Mouse (Mus musculus) erythroblast, embryonic 14.5 days (primary cell): Measurements from ENCODE around the gene Grrp1. TPM values are rescaled to one million over a fixed set of nuclear protein-coding genes. Genes with fewer than 3 reads are reported as not detected.

ENCODE experiments used
- H3K27me3 ChIP-seq: 2 replicates; pipeline ENCODE4 v1.6.1; 2012; ENCODE audit warnings: inconsistent platforms; ENCODE audit not compliant: control insufficient read depth
- H3K36me3 ChIP-seq: 2 replicates; pipeline ENCODE4 v1.6.1; 2012; ENCODE audit warnings: mild to moderate bottlenecking, inconsistent platforms; ENCODE audit not compliant: control insufficient read depth
- H3K4me1 ChIP-seq: 2 replicates; pipeline ENCODE4 v1.6.1; 2012; ENCODE audit warnings: inconsistent platforms; ENCODE audit not compliant: control insufficient read depth
- H3K4me3 ChIP-seq: replicated peaks from 2 replicates; pipeline ENCODE3; 2012; ENCODE audit warnings: moderate library complexity, mild to moderate bottlenecking, inconsistent platforms
- H3K9me3 ChIP-seq: 2 replicates; pipeline ENCODE4 v1.6.1; 2012; ENCODE audit warnings: low read length, inconsistent platforms, mixed read lengths; ENCODE audit not compliant: control insufficient read depth
- GATA1 ChIP-seq: IDR thresholded peaks from 2 replicates; pipeline ENCODE4 v1.6.1; 2012; ENCODE audit warnings: low read length, inconsistent platforms, mixed read lengths
- TAL1 ChIP-seq: IDR thresholded peaks from 3 replicates; pipeline ENCODE4 v1.6.1; 2012; ENCODE audit warnings: low read length, inconsistent platforms, mixed read lengths
- polyA plus RNA-seq: library from polyadenylated mRNA; stranded (reverse); fragments of >175 nt; gene quantifications from 2 replicates; pipeline ENCODE4 v1.2.3, GENCODE M21; 2012

The Grrp1 gene
- polyA plus RNA-seq, 1 experiment, result 0.03 TPM

DNA sequence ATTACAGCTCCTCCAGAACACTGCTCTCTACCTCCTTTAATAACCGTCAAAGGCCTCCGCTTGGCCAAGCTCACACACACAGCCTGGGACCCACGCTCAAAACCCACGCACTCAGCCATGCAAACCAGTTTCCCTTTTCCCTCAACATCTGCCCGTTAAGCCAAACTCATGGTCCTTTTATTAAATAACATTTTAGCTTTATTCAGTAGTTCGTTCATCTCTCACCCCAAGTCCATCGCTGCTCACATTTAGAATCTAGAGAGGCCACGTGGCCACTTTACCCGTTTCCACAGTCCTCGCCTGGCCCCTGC is 3.0 kb downstream of the Grrp1 start:
- H3K36me3 ChIP-seq, result no peaks in the 10 kb centered on the region
- no peak overlapping the region for H3K4me3 ChIP-seq
- H3K27me3 ChIP-seq, result peaks cover 96% of the 10 kb centered on the region
- no peak for TF ChIP-seq GATA1
- TF ChIP-seq TAL1, result no peak
- H3K9me3 ChIP-seq, result peaks cover 3% of the 10 kb centered on the region; the same call in 1 of the 2 replicates
- peaks cover 26% of the 10 kb centered on the region for H3K4me1 ChIP-seq

DNA sequence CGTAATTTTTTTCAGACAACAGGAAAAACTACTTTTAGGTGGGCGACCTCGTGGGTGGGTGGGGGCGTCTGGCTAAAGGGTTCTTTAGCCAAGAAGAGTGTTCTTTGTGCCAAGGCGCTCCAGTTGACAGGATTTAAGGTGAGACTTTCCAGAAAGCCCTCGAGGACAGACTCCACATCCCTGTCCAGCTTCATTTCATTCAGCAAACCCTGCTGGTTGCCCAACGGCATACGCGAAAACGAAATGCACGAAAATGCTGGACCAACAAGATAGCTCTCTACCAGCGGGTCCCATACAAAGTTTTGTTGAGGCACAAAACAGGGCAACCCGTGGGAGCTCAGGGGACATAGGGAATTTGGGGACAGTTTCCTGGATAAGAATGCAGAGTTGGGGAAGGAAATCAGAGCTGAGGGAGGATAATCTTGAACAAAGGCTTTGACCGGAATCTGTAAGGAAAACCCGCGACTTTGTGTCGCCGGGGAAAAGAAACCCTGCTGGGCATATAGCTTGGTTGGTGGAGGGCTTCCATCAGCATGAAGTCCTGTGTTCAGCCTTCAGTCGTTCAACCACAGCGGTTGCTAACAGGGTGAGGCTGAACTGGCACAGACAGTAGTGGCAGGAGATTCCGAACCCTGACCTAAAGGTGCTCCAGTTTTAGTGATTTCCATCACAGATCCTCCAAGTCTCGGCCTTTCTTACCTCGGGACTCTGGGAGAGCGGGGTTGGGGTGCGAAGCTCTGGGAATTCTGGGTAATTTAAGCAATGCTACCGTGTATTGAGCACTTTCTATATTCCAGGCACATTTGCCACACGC is 3.6 kb downstream of the Grrp1 start:
- TF ChIP-seq GATA1 (no peak), TAL1 (no peak)
- Histone ChIP-seq H3K4me1 (peaks cover 32% of the 10 kb centered on the region), H3K9me3 (peaks cover 3% of the 10 kb centered on the region; the same call in 1 of the 2 replicates), H3K27me3 (peaks cover 93% of the 10 kb centered on the region), H3K4me3 (no peak overlapping the region), H3K36me3 (no peaks in the 10 kb centered on the region)

DNA sequence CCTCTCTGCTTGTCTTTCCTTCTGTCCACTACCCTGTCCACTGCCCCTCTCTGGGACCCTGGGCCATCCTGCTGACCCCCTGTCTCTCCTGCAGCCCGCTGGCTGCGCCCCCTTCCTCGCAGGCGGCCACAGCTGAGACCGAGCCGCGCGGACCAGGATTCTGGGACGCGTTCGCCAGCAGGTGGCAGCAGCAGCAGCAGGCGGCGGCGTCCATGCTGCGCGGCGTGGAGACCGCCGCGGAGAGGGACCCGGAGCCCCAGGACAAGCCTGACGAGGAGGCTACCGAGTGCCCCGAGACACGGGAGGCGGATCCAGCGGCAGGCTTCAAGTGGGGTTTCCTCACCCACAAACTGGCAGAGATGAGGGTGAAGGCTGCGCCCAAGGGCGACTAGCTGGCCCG is 4.3 kb downstream of the Grrp1 start:
- Histone ChIP-seq H3K36me3 (no peaks in the 10 kb centered on the region), H3K4me3 (no peak overlapping the region), H3K27me3 (peaks cover 87% of the 10 kb centered on the region), H3K9me3 (peaks cover 3% of the 10 kb centered on the region; the same call in 1 of the 2 replicates), H3K4me1 (peaks cover 38% of the 10 kb centered on the region)
- TF ChIP-seq GATA1, result no peak

DNA sequence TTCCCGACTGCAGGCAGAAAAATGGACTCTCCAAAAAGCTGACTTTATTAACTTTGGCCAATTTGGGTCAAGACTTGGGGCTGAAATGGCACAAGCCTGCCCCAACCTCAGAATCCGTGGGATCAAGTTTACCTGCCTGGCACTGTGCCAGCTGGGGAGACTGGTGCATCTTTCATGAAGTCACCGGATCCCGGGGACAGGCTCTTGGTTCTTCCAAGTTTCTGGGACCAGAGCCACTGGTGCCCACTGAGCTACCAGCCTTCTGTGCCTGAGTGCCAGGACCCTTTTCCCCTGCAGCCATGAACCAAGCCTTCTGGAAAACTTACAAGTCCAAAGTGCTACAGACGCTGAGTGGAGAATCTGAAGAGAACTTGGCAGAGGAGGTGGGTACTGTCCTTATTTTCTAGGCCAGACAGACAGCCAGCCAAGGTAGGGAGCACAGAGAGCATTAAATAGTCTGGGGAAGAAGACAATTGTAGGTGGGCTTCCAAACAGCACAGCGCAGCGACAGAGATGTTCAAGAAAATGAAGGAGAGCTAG is 7.1 kb downstream of the Grrp1 start, which contains the start of gene Gm30191:
Gene Gm30191, plus strand, starts transcription at position 217 of the 540 bp plus-strand sequence.
- Histone ChIP-seq H3K27me3 (peaks cover 58% of the 10 kb centered on the region), H3K4me1 (peaks cover 42% of the 10 kb centered on the region), H3K4me3 (peak within 1 kb of the TSS; percentile 83), H3K36me3 (peaks cover 7% of the 10 kb centered on the region), H3K9me3 (peaks cover 3% of the 10 kb centered on the region; the same call in 1 of the 2 replicates)
- TF ChIP-seq TAL1, result no peak
- no peak for TF ChIP-seq GATA1

DNA sequence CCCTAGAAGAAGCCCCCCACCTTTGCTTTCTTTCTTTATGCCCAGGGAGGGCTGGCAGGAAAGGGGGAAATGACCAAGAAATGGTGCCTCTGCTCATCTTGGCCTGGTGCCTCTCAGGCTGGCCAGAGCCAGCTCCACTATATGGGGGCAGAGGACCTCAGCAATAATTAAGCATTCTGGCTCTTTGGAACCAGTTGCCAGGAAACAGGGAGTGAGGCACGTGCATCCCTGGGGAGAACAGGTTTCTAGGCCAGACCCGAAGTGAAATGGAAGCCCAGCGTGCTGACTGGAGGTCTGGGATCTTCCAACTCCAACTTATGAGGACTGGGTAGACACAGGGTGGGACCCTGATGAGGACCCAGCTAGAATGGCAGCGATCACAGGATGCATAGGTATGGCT is 7.7 kb downstream of the Grrp1 start:
- TF ChIP-seq GATA1, result no peak
- no peak for TF ChIP-seq TAL1
- no peak overlapping the region for H3K4me3 ChIP-seq

DNA sequence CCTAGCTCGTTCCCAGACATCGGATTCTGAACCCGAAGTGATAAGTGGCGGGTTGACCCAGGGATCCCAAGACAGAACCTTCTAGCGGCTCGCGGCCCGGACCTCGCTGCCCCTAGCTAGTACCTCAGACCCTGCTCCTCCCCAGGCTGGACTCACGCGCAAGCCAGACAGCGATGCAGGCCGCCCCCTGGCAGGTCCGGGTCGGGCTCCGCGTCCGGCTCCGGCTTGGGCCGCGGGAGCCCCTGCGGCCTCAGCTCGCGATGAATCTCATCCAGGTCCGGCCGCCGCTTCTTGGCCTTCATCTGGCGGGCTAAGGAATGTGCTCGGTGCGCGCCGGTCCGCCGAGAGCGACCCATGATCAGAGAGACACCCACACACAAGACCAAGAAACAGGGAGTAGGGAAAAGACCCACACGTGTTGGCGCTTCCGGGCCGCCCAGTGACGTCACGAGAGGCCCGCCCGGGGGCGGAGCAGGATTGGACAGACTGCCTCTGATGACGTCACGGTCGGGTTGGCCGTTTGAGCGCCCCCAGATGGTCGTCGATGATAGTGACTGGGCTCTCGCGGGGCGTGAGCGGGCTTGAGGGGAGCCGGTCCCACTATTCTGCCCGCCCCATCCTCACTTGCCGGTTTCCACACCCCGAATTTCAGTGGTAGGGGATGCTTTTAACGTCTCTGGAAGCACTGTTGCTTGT is 8.6 kb downstream of the Grrp1 start, which contains the start of gene Zfp593:
Gene Zfp593, minus strand, starts transcription at position 445 of the 696 bp plus-strand sequence.
- Histone ChIP-seq H3K4me3 (peak within 1 kb of the TSS; percentile 83), H3K9me3 (no peaks in the 10 kb centered on the region), H3K27me3 (peaks cover 43% of the 10 kb centered on the region), H3K4me1 (peaks cover 29% of the 10 kb centered on the region), H3K36me3 (peaks cover 7% of the 10 kb centered on the region)
- TF ChIP-seq TAL1, result no peak; the same call in 2 of the 3 replicates
- TF ChIP-seq GATA1, result no peak; the same call in 1 of the 2 replicates

More for the DNA sequence above, 7.7 kb downstream of the Grrp1 start:
- Histone ChIP-seq H3K4me1 (peaks cover 37% of the 10 kb centered on the region), H3K36me3 (peaks cover 7% of the 10 kb centered on the region), H3K9me3 (peaks cover 3% of the 10 kb centered on the region; the same call in 1 of the 2 replicates), H3K27me3 (peaks cover 53% of the 10 kb centered on the region)

DNA sequence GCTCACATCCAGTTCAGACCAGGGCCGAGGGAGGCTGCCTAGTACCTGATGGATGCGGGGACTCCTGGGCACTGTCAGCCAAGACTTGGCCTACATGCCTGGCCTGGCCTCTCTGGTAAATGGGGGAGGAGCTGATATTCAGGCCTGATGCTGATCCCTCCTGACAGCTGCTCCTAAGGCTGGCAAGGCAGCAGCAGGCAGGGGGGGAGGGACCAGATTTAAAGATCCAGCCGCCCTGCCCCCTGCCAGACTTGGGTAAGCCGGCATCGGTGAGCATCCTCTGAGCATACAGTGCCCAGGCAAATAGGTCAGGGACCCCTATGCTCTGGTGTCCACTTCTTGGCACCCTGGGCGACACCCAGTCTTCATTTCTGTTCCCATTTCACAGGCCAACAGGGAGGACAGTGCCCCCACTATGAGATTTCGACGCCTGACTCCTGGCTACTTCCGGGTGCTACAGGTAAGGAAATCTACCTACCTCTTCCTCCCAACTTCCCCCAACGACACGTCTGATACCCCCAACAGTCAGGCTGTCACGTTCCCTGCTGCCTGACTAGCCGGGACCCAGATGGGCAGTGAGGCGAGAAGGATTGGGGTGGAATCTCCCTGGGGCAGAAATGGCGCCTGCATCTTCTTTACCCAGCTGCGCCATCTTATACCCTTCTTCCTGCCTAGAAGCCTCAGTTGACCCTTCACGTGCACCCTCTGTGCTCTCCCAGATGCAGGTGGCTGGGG is 10.2 kb downstream of the Grrp1 start, which contains the start of gene E130218I03Rik:
Gene E130218I03Rik, plus strand, starts transcription at position 147 of the 735 bp plus-strand sequence.
- H3K27me3 ChIP-seq, result peaks cover 30% of the 10 kb centered on the region
- H3K4me1 ChIP-seq, result peaks cover 25% of the 10 kb centered on the region
- TF ChIP-seq TAL1 (no peak), GATA1 (no peak)
- H3K36me3 ChIP-seq, result peaks cover 7% of the 10 kb centered on the region
- no peaks in the 10 kb centered on the region for H3K9me3 ChIP-seq
- H3K4me3 ChIP-seq, result peak within 1 kb of the TSS; percentile 83

DNA sequence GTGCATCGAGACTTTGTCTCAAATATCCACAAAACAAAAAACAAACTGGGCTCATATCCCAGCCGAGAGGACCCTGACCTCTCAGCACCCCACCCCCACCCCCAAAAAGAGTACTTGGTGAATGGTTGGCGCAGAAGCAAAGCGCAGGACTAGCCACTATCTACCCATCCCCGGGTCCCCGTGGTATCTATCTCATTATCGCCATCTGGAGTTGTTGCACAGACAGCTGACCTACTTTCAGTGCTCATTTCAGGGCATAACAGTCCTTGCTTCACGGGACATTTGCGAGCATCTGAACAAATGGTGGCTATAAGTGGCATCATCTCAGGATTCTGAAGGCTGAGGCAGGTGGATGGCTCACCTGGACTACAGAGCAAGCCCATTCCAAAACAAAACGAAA is 15.2 kb downstream of the Grrp1 start:
- H3K4me3 ChIP-seq, result no peak overlapping the region
- peaks cover 29% of the 10 kb centered on the region for H3K27me3 ChIP-seq
- peaks cover 3% of the 10 kb centered on the region; the same call in 1 of the 2 replicates for H3K36me3 ChIP-seq
- H3K4me1 ChIP-seq, result peaks cover 15% of the 10 kb centered on the region
- H3K9me3 ChIP-seq, result no peaks in the 10 kb centered on the region
- TF ChIP-seq TAL1 (no peak), GATA1 (no peak)
